Mouse (Mus musculus): ENCODE results near the gene Cdca4. TPM values are rescaled to one million over a fixed set of nuclear protein-coding genes. Genes with fewer than 3 reads are reported as not detected.
"Not testable (repeated sequence)": the region's sequence is repeated elsewhere in the genome, so short reads cannot be mapped to it uniquely, and the experiment has no call there.

Cdca4 gene
- polyA plus RNA-seq, 1 experiment from 2014 or later, result 100 TPM

DNA sequence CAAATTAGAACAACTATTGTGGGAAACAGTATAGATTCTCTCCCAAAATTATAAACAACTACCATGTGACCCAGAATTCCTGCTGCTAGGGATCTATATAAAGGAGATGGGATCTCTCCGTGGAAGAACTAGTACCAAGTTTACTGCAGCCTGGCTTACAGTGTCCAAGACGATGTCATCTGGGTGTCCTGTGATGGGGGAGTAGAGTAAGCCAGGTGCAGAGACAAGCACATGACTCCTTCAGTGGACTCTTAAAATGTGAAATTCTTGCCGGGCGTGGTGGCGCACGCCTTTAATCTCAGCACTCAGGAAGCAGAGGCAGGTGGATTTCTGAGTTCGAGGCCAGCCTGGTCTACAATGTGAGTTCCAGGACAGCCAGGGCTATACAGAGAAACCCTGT, 12.4 kb downstream of the Cdca4 start:
- ATAC-seq (ENCODE audit: insufficient read depth, low FRiP score, low read depth); H3K9ac ChIP-seq; H3K4me2 ChIP-seq; H3K4me1 ChIP-seq; H3K27ac ChIP-seq; H3K4me3 ChIP-seq (replicated peaks); H3K9me3 ChIP-seq; H3K27me3 ChIP-seq (replicated peaks): not testable (repeated sequence)
- 78% methylated on average over 7 of the region's 7 CpGs for WGBS
- peaks cover 42% of the 10 kb centered on the region for H3K36me3 ChIP-seq

DNA sequence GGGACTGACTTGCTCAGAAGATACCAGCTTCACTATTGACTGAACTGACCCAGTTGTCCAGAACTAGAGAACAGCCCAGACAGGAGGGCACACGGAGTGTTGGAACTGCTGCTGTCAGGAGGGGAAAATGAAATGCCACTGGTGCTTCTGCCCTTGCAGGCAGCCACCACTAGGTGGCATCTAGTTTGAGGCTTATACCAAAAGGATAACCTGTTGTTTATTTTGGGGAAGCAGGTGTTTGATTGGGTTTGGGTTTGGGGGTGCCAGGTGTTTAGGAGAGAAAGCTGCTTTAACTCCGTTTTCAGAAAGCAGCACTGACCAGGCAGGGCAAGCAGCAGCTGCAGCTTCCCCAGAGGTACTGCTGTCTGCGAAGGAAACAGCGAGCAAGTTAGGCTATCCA, 12.9 kb downstream of the Cdca4 start:
- Histone ChIP-seq H3K9ac (no peak overlapping the region), H3K4me3 (replicated peaks) (no peak overlapping the region), H3K27ac (no peak overlapping the region), H3K4me2 (no peak overlapping the region), H3K27me3 (replicated peaks) (no peaks in the 10 kb centered on the region), H3K36me3 (peaks cover 37% of the 10 kb centered on the region), H3K9me3 (no peaks in the 10 kb centered on the region), H3K4me1 (no peaks in the 10 kb centered on the region; the same call in 1 of the 2 replicates)
- ATAC-seq (ENCODE audit: insufficient read depth, low FRiP score, low read depth), result no peak
- WGBS, result 50% methylated on average over 4 of the region's 4 CpGs

DNA sequence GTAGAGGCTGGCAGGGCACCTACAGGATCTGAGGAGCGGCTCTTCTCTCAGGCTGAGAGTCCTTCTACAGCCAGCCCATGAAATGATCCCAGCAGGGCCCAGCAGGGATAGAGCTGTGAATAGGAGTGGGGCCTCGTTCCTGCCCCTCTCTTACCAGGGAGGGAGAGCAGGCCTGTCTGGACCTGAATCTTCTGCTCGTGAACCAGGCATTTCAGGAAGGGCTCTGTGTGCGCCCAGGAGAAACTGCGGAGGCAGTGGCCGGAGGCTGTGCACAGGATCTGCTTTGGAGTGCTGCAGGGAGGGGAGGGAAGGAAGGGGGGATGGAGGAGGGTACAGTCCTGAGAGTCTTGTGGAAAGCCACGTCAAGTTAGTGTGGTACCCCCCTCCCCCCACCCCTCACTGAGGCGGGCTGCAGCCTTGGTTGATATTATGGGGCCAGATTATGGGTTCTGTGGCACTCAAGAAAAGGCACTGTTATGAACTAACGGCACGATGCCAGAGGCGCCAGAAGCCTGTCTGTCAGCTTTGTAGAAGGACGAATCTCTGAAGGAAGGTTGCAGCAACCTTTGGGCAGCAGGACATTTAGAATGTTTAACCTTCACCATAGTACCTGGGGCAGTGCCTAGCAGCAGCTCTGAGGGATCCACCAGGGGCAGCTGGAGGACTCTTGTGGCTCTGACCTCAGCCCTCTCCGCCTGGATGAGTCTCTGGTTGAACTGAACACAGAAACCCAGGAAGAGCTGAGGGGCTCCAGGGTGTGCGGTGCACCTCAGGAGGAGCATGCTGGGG, 14.3 kb downstream of the Cdca4 start:
- WGBS, result 69% methylated on average over 14 of the region's 14 CpGs
- Histone ChIP-seq H3K36me3 (peaks cover 25% of the 10 kb centered on the region), H3K4me2 (no peak overlapping the region), H3K9me3 (no peaks in the 10 kb centered on the region), H3K27me3 (replicated peaks) (no peaks in the 10 kb centered on the region), H3K9ac (no peak overlapping the region), H3K4me3 (replicated peaks) (no peak overlapping the region), H3K27ac (peak overlapping the region; percentile 61), H3K4me1 (no peaks in the 10 kb centered on the region; the same call in 1 of the 2 replicates)
- no peak for ATAC-seq (ENCODE audit: insufficient read depth, low FRiP score, low read depth)

DNA sequence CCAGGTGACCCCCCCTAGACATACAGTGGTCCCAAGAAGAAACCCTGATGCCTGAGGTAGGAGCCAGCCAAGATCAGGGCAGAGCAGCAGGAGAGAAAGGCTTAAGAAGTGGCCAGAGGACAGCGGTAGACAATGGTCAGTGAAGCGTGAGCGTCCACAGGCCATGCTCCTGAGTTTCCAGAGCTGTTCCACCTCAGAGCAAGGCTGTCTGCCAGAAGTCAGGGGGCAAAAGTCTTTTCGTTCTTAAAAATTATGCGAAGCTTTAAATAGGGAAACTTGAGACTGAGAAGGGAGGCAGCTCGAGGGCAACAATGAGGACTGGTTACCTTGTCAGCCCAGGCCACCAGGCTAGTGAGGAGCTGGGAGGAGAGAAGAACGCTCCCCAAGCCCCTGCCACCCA, 15.9 kb downstream of the Cdca4 start:
- WGBS, result 91% methylated on average over 7 of the region's 7 CpGs
- Histone ChIP-seq H3K27ac (no peak overlapping the region), H3K4me1 (peaks cover 11% of the 10 kb centered on the region), H3K36me3 (peaks cover 12% of the 10 kb centered on the region), H3K4me3 (replicated peaks) (no peak overlapping the region), H3K4me2 (no peak overlapping the region), H3K9ac (no peak overlapping the region), H3K27me3 (replicated peaks) (no peaks in the 10 kb centered on the region), H3K9me3 (no peaks in the 10 kb centered on the region)
- no peak for ATAC-seq (ENCODE audit: insufficient read depth, low FRiP score, low read depth)

DNA sequence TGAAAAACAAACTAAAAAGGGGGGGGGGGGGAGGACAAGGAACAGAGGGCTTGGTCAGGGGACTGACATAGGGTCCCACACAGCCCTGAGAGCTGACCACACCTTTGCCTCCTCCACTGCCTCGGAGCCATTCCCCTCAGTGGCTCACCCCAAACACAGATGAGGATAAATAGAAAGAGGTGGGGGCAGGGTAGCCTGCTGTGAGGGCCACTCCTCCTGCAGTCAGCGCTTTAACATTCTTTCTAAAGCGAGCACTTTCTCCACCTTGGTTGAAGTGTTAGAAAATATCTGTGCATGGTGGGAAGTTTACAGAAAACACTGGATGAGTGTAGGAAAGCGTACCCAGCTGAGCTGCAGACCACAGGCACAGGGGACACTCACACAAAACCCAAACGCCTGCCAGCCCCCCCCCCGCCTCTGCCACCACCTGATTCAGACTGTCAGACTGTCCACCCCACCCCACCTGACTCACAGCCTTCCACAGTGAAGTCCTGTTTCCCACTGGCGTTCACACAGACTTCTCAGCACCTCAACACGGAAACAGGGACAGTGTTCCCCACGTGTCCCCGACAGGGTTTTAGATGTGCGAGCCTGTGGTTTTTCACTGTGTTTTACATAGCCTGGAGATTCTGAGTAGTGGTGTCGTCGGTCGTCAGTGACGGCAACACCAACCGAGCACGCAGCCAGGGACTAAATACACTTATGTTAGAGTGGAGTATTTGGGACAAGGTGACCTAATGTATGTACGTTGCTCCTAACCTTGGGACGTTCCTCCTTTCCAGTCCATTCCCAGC, 18.9 kb downstream of the Cdca4 start:
- Histone ChIP-seq H3K27ac (no peak overlapping the region), H3K4me2 (peak overlapping the region; percentile 95; the same call in 1 of the 2 replicates), H3K36me3 (0 out of 2 replicates have a peak, but pooled peaks cover 7% of the 10 kb centered on the region), H3K4me3 (replicated peaks) (no peak overlapping the region), H3K27me3 (replicated peaks) (no peaks in the 10 kb centered on the region), H3K9ac (no peak overlapping the region), H3K4me1 (peaks cover 16% of the 10 kb centered on the region), H3K9me3 (no peaks in the 10 kb centered on the region)
- no peak for ATAC-seq (ENCODE audit: insufficient read depth, low FRiP score, low read depth)
- WGBS, result 58% methylated on average over 19 of the region's 19 CpGs

DNA sequence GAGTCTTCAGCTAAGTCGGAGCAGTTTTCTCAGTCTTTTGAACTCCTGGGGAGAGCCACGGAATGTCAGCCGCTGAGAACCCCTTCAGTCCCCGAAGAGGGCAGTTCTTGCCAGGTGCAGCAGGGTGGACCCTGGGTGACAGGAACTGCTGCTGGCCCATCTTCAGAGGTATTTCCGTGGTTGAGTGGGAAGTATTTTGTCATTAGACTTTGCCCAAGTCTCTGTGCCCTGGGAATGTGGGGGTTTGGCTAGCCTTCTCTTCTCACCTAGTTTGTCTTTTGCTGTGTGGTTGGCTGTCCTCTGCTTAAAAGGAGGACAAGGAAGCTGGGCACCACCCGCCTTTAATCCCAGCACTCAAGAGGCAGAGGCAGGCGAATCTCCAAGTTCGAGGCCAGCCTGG, 19.6 kb downstream of the Cdca4 start:
- H3K27ac ChIP-seq, result no peak overlapping the region
- ATAC-seq (ENCODE audit: insufficient read depth, low FRiP score, low read depth), result no peak

DNA sequence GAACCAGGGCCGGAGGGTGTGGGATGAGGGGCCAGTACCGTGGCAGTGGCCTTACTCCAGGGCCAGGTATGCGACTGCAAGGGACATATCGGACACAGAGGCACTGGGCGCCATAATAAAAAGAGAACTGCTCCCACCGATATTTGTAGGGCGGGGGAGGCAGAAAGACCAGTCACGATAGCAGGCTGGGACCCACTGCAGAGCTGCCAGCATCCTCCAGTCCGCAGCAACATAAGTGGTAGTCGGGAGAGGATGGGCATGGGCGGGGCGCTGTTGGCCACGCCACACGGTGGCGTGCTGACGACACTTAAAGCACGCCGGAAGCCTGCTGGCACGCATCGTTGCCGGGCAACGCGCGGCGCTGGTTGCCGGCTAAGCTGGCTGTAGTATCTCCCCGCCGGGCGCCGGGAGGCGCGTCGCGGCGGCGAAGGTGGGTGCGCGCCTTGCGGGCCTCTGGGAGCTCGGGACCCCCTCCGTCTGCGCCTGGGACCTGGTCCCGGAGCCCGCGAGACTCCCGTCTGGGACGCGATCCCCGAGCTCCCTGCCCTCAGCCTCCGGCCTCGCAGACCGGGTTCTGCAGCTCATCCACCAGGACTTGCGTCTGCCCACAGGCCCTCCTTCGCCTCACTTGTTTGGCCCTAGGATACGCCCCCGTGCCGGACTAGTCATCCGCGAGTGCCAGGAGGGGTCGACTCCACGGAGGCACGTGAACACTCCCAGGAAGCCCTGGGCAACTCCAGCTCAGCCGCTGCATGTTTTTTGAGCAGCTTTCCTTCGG, 20.4 kb downstream of the Cdca4 start, which contains the start of gene Clba1:
Gene Clba1, plus strand, starts transcription at position 351 of the 778 bp plus-strand sequence.
- WGBS, result 1% methylated on average over 64 of the region's 64 CpGs
- no peak within 1 kb of the TSS for H3K27ac ChIP-seq
- 0 out of 2 replicates have a peak, but pooled peaks cover 7% of the 10 kb centered on the region for H3K36me3 ChIP-seq

More for the DNA sequence above, 19.6 kb downstream of the Cdca4 start:
- H3K27me3 ChIP-seq (replicated peaks), result no peaks in the 10 kb centered on the region
- peaks cover 16% of the 10 kb centered on the region for H3K4me1 ChIP-seq
- peak overlapping the region; percentile 95 for H3K4me2 ChIP-seq
- H3K9me3 ChIP-seq, result no peaks in the 10 kb centered on the region
- peak overlapping the region; percentile 74 for H3K4me3 ChIP-seq (replicated peaks)
- 0 out of 2 replicates have a peak, but pooled peaks cover 7% of the 10 kb centered on the region for H3K36me3 ChIP-seq
- whole genome bisulfite sequencing, result 17% methylated on average over 8 of the region's 8 CpGs
- peak overlapping the region; percentile 39; the same call in 1 of the 2 replicates for H3K9ac ChIP-seq

DNA sequence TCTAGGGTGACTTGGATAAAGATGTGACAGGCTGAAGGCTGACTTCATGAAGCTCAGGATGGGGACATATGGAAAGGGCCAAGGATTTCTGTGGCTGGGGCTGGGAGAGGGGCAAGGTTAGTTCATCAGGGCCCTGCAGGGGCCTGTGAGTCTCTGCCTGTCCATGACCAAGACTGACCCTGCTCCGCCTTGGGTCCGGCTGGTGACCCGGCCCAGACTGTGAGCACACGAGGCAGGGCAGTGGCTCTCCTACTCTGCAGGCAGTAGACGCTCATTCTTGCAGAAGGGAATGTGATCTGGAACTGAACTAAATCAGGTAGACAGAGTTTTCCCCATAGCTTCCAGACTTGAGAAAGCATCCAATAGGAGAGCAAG, 21.0 kb downstream of the Cdca4 start:
- H3K4me2 ChIP-seq, result peak overlapping the region; percentile 95
- peaks cover 2% of the 10 kb centered on the region; the same call in 1 of the 2 replicates for H3K27me3 ChIP-seq (replicated peaks)
- no peak overlapping the region for H3K27ac ChIP-seq
- 0 out of 2 replicates have a peak, but pooled peaks cover 7% of the 10 kb centered on the region for H3K36me3 ChIP-seq
- no peak overlapping the region for H3K9ac ChIP-seq
- H3K9me3 ChIP-seq, result no peaks in the 10 kb centered on the region
- 67% methylated on average over 5 of the region's 5 CpGs for WGBS
- ATAC-seq (ENCODE audit: insufficient read depth, low FRiP score, low read depth), result no peak
- peak overlapping the region; percentile 74 for H3K4me3 ChIP-seq (replicated peaks)
- peaks cover 16% of the 10 kb centered on the region for H3K4me1 ChIP-seq

More for the DNA sequence above, 20.4 kb downstream of the Cdca4 start, which contains the start of gene Clba1:
- Histone ChIP-seq H3K27me3 (replicated peaks) (no peaks in the 10 kb centered on the region), H3K4me1 (peaks cover 16% of the 10 kb centered on the region), H3K4me2 (peak within 1 kb of the TSS; percentile 95), H3K9me3 (no peaks in the 10 kb centered on the region), H3K9ac (peak within 1 kb of the TSS; percentile 39; the same call in 1 of the 2 replicates), H3K4me3 (replicated peaks) (peak within 1 kb of the TSS; percentile 74)
- peak; percentile 86 for ATAC-seq (ENCODE audit: insufficient read depth, low FRiP score, low read depth)

DNA sequence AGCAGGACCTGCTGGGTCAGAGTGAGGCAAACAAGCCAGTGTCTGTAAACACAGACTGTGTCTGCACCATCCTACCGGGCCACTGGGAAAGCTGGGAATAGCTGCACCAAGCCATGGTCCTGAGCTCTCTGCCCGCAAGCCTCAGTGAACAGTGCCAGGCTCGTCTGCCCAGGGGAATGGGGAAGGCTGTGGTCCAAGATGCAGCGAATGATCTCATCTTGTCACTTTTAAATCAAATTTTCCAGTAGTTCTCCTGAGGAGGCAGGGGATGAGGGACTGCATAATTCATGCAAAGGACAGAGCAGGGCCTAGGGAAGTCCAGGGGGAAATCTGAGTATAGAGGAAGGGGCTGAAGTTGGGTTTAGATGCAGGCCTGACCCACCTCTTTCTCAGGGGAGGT, 21.4 kb downstream of the Cdca4 start:
- H3K4me3 ChIP-seq (replicated peaks), result no peak overlapping the region
- H3K9me3 ChIP-seq, result no peaks in the 10 kb centered on the region
- 0 out of 2 replicates have a peak, but pooled peaks cover 6% of the 10 kb centered on the region for H3K36me3 ChIP-seq
- 78% methylated on average over 4 of the region's 4 CpGs for WGBS
- H3K27ac ChIP-seq, result no peak overlapping the region
- no peak for ATAC-seq (ENCODE audit: insufficient read depth, low FRiP score, low read depth)
- peaks cover 20% of the 10 kb centered on the region for H3K4me1 ChIP-seq
- H3K4me2 ChIP-seq, result no peak overlapping the region
- H3K27me3 ChIP-seq (replicated peaks), result peaks cover 5% of the 10 kb centered on the region; the same call in 1 of the 2 replicates
- H3K9ac ChIP-seq, result no peak overlapping the region

DNA sequence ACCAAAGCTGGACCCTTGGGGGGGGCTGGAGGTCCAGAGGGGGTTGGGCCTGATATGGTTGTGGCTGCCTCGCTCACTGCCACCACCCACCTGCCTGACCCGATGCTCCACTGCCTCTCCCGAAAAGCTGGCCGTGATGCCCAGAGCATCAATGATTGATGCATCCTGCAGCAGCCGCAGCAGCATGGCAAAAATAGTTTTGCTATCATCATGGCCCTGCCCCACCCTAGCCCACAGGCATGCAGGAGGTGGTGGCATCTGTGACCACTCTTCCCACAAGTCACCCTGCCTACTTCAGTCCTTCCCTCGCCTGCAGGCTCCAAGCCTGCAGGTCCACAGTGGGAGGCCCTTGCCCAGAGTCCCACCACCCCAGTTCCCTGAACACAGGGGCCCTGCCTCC, 23.2 kb downstream of the Cdca4 start:
- WGBS, result 67% methylated on average over 6 of the region's 6 CpGs
- Histone ChIP-seq H3K27me3 (replicated peaks) (peaks cover 13% of the 10 kb centered on the region), H3K9ac (no peak overlapping the region)

DNA sequence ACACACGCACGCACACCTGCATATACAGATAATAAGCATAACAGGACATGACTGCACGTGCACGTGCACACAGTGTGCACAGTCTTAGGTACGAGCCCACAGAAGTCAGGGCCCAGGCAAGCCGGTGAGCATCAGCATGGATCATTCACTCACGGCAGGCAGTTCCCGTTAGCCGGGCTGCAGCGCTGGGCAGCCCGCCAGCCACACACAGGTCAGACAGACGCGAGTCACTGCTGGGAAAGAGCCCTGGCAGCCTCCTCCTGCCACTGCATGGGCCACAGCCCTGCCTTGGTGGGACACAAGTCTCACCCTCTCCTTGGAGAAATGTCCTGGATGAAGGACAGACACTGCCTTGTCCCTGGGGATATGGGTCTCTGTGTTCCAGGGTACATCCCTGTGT, 25.2 kb downstream of the Cdca4 start:
- Histone ChIP-seq H3K4me2 (no peak overlapping the region), H3K27me3 (replicated peaks) (peaks cover 18% of the 10 kb centered on the region), H3K9me3 (no peaks in the 10 kb centered on the region), H3K27ac (no peak overlapping the region), H3K4me1 (peaks cover 35% of the 10 kb centered on the region), H3K9ac (no peak overlapping the region), H3K36me3 (no peaks in the 10 kb centered on the region), H3K4me3 (replicated peaks) (no peak overlapping the region)
- 39% methylated on average over 13 of the region's 13 CpGs for WGBS
- ATAC-seq (ENCODE audit: insufficient read depth, low FRiP score, low read depth), result no peak

More for the DNA sequence above, 23.2 kb downstream of the Cdca4 start:
- Histone ChIP-seq H3K4me3 (replicated peaks) (no peak overlapping the region), H3K4me1 (peaks cover 31% of the 10 kb centered on the region), H3K27ac (no peak overlapping the region), H3K36me3 (no peaks in the 10 kb centered on the region), H3K9me3 (no peaks in the 10 kb centered on the region), H3K4me2 (no peak overlapping the region)
- no peak for ATAC-seq (ENCODE audit: insufficient read depth, low FRiP score, low read depth)

All from stomach, embryonic 15.5 days (tissue).